Mouse (Mus musculus) ES-Bruce4 (cell line): ENCODE measurements around the gene Dnah5.

Source experiments
- CTCF ChIP-seq: IDR thresholded peaks from one replicate; pipeline ENCODE4 v1.8.1; 2011; ENCODE audit warnings: low read depth, low read length
- EP300 ChIP-seq: IDR thresholded peaks from 2 replicates; pipeline ENCODE4 v1.6.1; 2011; ENCODE audit warnings: low read depth, low read length; ENCODE audit not compliant: insufficient read depth
- POLR2A ChIP-seq: IDR thresholded peaks from one replicate; pipeline ENCODE4 v1.8.1; 2011; ENCODE audit warnings: low read length; ENCODE audit not compliant: insufficient read depth

DNA sequence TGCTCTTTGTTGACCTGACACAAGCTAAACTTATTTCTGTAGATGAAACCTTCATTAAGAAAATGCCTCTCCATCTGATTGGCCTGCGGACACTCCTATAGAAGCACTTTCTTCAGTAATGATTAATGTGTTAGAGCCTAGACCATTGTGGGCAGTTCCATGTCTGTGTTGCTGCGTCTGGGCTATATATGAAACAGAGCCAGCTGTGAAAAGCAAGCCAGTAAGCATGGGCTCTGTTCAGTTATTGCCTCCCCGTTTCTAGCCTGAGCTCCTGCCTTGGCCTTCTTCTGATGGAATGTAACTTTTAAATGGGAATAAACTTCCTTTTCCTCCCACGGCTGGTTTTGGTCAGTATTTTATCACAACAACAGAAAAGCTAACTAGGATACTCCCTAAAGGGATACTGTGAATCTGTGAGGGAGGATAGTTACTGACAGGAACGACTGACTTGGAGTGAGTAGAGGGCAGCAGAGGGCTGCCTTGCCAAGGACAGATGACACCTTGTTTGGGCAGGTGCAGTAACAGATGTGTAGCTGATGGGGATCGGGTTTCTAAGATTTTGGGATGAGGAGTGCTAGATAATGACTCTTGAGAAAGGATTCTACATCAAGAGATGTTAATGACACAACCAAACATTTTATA is 270.3 kb downstream of the Dnah5 start:
- TF ChIP-seq POLR2A (no peak), CTCF (no peak), EP300 (no peak)
